Mouse (Mus musculus): ENCODE measurements around the gene Nsrp1. TPM values are rescaled to one million over a fixed set of nuclear protein-coding genes. Genes with fewer than 3 reads are reported as not detected.
"Not testable (repeated sequence)": the region's sequence is repeated elsewhere in the genome, so short reads cannot be mapped to it uniquely, and the experiment has no call there.

The Nsrp1 gene
- 19.4 and 23.8 TPM in 2 replicates for polyA plus RNA-seq (2011; ENCODE audit: insufficient read length, low read depth, missing spikeins)

- TF ChIP-seq POLR2A (IDR thresholded peaks at IDR 0.05; ENCODE audit: low read depth, low read length) (peak; percentile 98), CTCF (IDR thresholded peaks at IDR 0.05; ENCODE audit: borderline replicate concordance, insufficient read depth, low read length) (no peak)
- Histone ChIP-seq H3K4me1 (ENCODE audit: control insufficient read depth, insufficient read depth, low read length) (no peaks in the 10 kb centered on the region), H3K27ac (ENCODE audit: insufficient read depth, low read length) (peak within 1 kb of the TSS; percentile 78), H3K4me3 (ENCODE audit: insufficient read depth, low read length) (peak within 1 kb of the TSS; percentile 86)
Observed at GRCm38 (mm10) chr11:77078273-77079134, at the start of gene Nsrp1. Nsrp1 (minus strand) TSS chr11:77078435.

GRCm38 (mm10) chr11:77111141-77111540 is 32.9 kb upstream of the Nsrp1 start:
- Histone ChIP-seq H3K4me1 (ENCODE audit: control insufficient read depth, insufficient read depth, low read length) (no peaks in the 10 kb centered on the region), H3K27ac (ENCODE audit: insufficient read depth, low read length) (no peak overlapping the region), H3K4me3 (ENCODE audit: insufficient read depth, low read length) (no peak overlapping the region)
- TF ChIP-seq POLR2A (IDR thresholded peaks at IDR 0.05; ENCODE audit: low read depth, low read length) (no peak), CTCF (IDR thresholded peaks at IDR 0.05; ENCODE audit: borderline replicate concordance, insufficient read depth, low read length) (no peak)

GRCm38 (mm10) chr11:77108442-77108841 is 30.2 kb upstream of the Nsrp1 start:
- TF ChIP-seq POLR2A (IDR thresholded peaks at IDR 0.05; ENCODE audit: low read depth, low read length) (no peak), CTCF (IDR thresholded peaks at IDR 0.05; ENCODE audit: borderline replicate concordance, insufficient read depth, low read length) (no peak)
- Histone ChIP-seq H3K4me1 (ENCODE audit: control insufficient read depth, insufficient read depth, low read length) (no peaks in the 10 kb centered on the region), H3K4me3 (ENCODE audit: insufficient read depth, low read length) (no peak overlapping the region), H3K27ac (ENCODE audit: insufficient read depth, low read length) (no peak overlapping the region)

GRCm38 (mm10) chr11:77107872-77108271 is 29.6 kb upstream of the Nsrp1 start:
- H3K4me1 ChIP-seq (ENCODE audit: control insufficient read depth, insufficient read depth, low read length); H3K4me3 ChIP-seq (ENCODE audit: insufficient read depth, low read length); H3K27ac ChIP-seq (ENCODE audit: insufficient read depth, low read length): not testable (repeated sequence)

- Histone ChIP-seq H3K4me1 (ENCODE audit: control insufficient read depth, insufficient read depth, low read length) (no peaks in the 10 kb centered on the region), H3K27ac (ENCODE audit: insufficient read depth, low read length) (no peak overlapping the region), H3K4me3 (ENCODE audit: insufficient read depth, low read length) (no peak overlapping the region)
- TF ChIP-seq CTCF (IDR thresholded peaks at IDR 0.05; ENCODE audit: borderline replicate concordance, insufficient read depth, low read length) = no peak
- no peak for TF ChIP-seq POLR2A (IDR thresholded peaks at IDR 0.05; ENCODE audit: low read depth, low read length)
Observed at GRCm38 (mm10) chr11:77106961-77107360, 28.7 kb upstream of the Nsrp1 start.

GRCm38 (mm10) chr11:77100137-77100937 is 22.1 kb upstream of the Nsrp1 start:
- Histone ChIP-seq H3K27ac (ENCODE audit: insufficient read depth, low read length) (no peak overlapping the region), H3K4me3 (ENCODE audit: insufficient read depth, low read length) (no peak overlapping the region), H3K4me1 (ENCODE audit: control insufficient read depth, insufficient read depth, low read length) (no peaks in the 10 kb centered on the region)
- peak; percentile 58; the same call in 1 of the 2 replicates for TF ChIP-seq CTCF (IDR thresholded peaks at IDR 0.05; ENCODE audit: borderline replicate concordance, insufficient read depth, low read length)
- no peak for TF ChIP-seq POLR2A (IDR thresholded peaks at IDR 0.05; ENCODE audit: low read depth, low read length)

- no peak overlapping the region for H3K27ac ChIP-seq (ENCODE audit: insufficient read depth, low read length)
- no peaks in the 10 kb centered on the region for H3K4me1 ChIP-seq (ENCODE audit: control insufficient read depth, insufficient read depth, low read length)
- TF ChIP-seq CTCF (IDR thresholded peaks at IDR 0.05; ENCODE audit: borderline replicate concordance, insufficient read depth, low read length) (no peak), POLR2A (IDR thresholded peaks at IDR 0.05; ENCODE audit: low read depth, low read length) (no peak)
- no peak overlapping the region for H3K4me3 ChIP-seq (ENCODE audit: insufficient read depth, low read length)
Observed at GRCm38 (mm10) chr11:77098332-77098972, 20.2 kb upstream of the Nsrp1 start.

GRCm38 (mm10) chr11:77096991-77097390 is 18.8 kb upstream of the Nsrp1 start:
- Histone ChIP-seq H3K4me1 (ENCODE audit: control insufficient read depth, insufficient read depth, low read length) (no peaks in the 10 kb centered on the region), H3K27ac (ENCODE audit: insufficient read depth, low read length) (no peak overlapping the region), H3K4me3 (ENCODE audit: insufficient read depth, low read length) (no peak overlapping the region)
- TF ChIP-seq CTCF (IDR thresholded peaks at IDR 0.05; ENCODE audit: borderline replicate concordance, insufficient read depth, low read length) (no peak), POLR2A (IDR thresholded peaks at IDR 0.05; ENCODE audit: low read depth, low read length) (no peak)

- Histone ChIP-seq H3K27ac (ENCODE audit: insufficient read depth, low read length) (no peak overlapping the region), H3K4me3 (ENCODE audit: insufficient read depth, low read length) (no peak overlapping the region), H3K4me1 (ENCODE audit: control insufficient read depth, insufficient read depth, low read length) (no peaks in the 10 kb centered on the region)
- no peak for TF ChIP-seq POLR2A (IDR thresholded peaks at IDR 0.05; ENCODE audit: low read depth, low read length)
- TF ChIP-seq CTCF (IDR thresholded peaks at IDR 0.05; ENCODE audit: borderline replicate concordance, insufficient read depth, low read length) = no peak
Observed at GRCm38 (mm10) chr11:77096581-77096980, 18.3 kb upstream of the Nsrp1 start.
